Mouse (Mus musculus) hindbrain, embryonic 11.5 days (tissue): ENCODE measurements at regions not wholly inside any gene's neighbourhood (a gene's known extent, or its start where the extent isn't known, plus 50 kb on each side); places are given as distances from the start of the nearest gene placed in this dataset.
A peak's percentile ranks its signal among the peaks of the same experiment; 100 is the strongest.

ENCODE experiments used
- ATAC-seq: fragments of 200-750 bp; cut with Nextera tagmentation; 2 replicates; pipeline ENCODE4 v1.8.0; 2017; ENCODE audit warnings: mild to moderate bottlenecking, moderate TSS enrichment, moderate library complexity; ENCODE audit not compliant: low FRiP score
- DNase-seq: peaks from one replicate; pipeline ENCODE4 v3.0.0-alpha.2; 2015; ENCODE audit warnings: low spot score
- H3K27ac ChIP-seq: fragments of 300-500 bp; sonication (generic); 2 replicates; pipeline ENCODE4 v1.5.1; 2014; ENCODE audit warnings: mild to moderate bottlenecking, low read depth, low read length
- H3K27me3 ChIP-seq: fragments of 300-500 bp; sonication (generic); 2 replicates; pipeline ENCODE4 v1.6.1; 2014; ENCODE audit warnings: mild to moderate bottlenecking, low read length, moderate library complexity, mixed read lengths; ENCODE audit not compliant: control insufficient read depth, insufficient read depth
- H3K36me3 ChIP-seq: fragments of 300-500 bp; sonication (generic); 2 replicates; pipeline ENCODE4 v1.6.1; 2014; ENCODE audit warnings: mild to moderate bottlenecking, low read length, moderate library complexity, mixed read lengths; ENCODE audit not compliant: control insufficient read depth, insufficient read depth
- H3K4me1 ChIP-seq: fragments of 300-500 bp; sonication (generic); replicated peaks from 2 replicates; pipeline ENCODE4 v1.6.1; 2014; ENCODE audit warnings: low read length, mixed read lengths; ENCODE audit not compliant: control insufficient read depth, insufficient read depth
- H3K4me2 ChIP-seq: fragments of 300-500 bp; sonication (generic); replicated peaks from 2 replicates; pipeline ENCODE4 v1.6.1; 2014; ENCODE audit warnings: mild to moderate bottlenecking, low read depth, low read length
- H3K4me3 ChIP-seq: fragments of 300-500 bp; sonication (generic); 2 replicates; pipeline ENCODE4 v1.5.1; 2014; ENCODE audit warnings: low read depth, low read length
- H3K9ac ChIP-seq: fragments of 300-500 bp; sonication (generic); 2 replicates; pipeline ENCODE4 v1.6.1; 2014; ENCODE audit warnings: low read depth, low read length
- H3K9me3 ChIP-seq: fragments of 300-500 bp; sonication (generic); 2 replicates; pipeline ENCODE4 v1.6.1; 2016; ENCODE audit warnings: low read length; ENCODE audit not compliant: control insufficient read depth
- WGBS: fragments of 180-500 bp; shearing (Covaris S2); extraction: QIAGEN DNeasy Blood & Tissue Kit; methylation state at CpG from one replicate; pipeline ENCODE4 v1.1.7; 2014; 5-methylcytosine and 5-hydroxymethylcytosine counted together

DNA sequence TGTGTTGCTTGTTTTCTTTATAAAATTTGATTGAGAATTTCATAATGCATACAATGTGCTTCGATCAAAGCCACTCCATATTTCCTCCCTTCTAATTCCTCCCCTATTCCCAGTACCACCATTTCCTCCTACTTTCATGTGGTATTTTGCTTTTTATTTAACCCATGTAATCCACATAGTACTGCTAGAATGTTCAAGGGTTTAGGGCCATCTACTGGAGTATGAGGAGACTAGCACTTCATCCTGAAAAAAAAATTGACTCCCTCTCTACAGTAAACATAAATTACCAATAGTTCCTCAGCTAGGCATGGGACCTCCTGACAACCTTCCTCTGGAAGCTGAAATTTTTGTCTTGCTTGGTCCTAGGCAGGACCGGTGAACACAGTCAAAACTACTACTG is 163.0 kb downstream of the Gpr165 start:
- Histone ChIP-seq H3K4me3 (no peak overlapping the region), H3K4me2 (no peak overlapping the region), H3K9ac (no peak overlapping the region), H3K27me3 (no peaks in the 10 kb centered on the region), H3K4me1 (no peaks in the 10 kb centered on the region), H3K9me3 (no peaks in the 10 kb centered on the region), H3K27ac (no peak overlapping the region), H3K36me3 (no peaks in the 10 kb centered on the region)
- WGBS, result 63% methylated on average over 2 of the region's 2 CpGs
- DNase-seq (no peak), ATAC-seq (no peak)

DNA sequence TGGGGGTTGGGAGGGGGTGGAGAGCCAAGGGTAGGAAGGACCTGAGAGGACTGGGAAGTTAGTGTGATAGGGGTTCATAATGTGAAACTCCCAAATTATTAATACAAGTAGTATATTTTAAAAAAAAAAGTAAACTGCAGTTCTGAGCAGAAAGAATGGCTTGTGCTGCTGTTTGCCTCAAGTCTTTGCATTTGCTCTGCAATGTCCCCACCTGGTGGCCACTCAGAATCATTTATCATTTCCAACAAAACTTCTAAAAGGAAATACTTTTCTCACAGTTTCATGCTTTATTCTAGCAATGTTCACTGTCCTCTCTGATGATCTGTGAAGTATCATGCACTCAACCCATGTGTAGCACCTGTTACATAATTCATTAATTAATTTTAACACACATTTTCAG is 165.5 kb downstream of the Gpr165 start:
- H3K9me3 ChIP-seq, result no peaks in the 10 kb centered on the region
- H3K27ac ChIP-seq, result no peak overlapping the region
- H3K4me2 ChIP-seq, result no peak overlapping the region
- peak; percentile 10 for DNase-seq
- no peak overlapping the region for H3K9ac ChIP-seq
- no peaks in the 10 kb centered on the region for H3K27me3 ChIP-seq
- no peaks in the 10 kb centered on the region for H3K36me3 ChIP-seq
- no peak for ATAC-seq
- H3K4me1 ChIP-seq, result no peaks in the 10 kb centered on the region
- no peak overlapping the region for H3K4me3 ChIP-seq

DNA sequence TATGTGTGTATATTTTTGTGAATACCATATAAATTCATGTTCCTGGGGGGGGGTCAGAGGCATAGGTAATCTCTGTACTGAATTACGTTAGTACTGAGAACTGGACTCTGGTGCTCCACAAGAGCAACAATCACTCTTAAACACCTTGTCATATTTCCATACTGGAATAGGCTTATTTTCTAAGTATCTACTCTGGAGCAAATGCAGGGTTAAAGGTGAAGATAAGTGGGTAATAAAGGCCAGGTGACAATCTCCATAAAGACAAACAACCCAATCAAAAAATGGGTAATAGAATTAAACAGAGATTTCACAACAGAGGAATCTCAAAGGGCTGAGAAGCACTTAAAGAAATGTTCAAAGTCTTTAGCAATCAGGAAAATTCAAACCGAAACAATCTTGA is 165.9 kb downstream of the Gpr165 start:
- 54% methylated on average over 2 of the region's 2 CpGs for WGBS
- DNase-seq (no peak), ATAC-seq (no peak)
- Histone ChIP-seq H3K36me3 (no peaks in the 10 kb centered on the region), H3K27ac (no peak overlapping the region), H3K4me1 (no peaks in the 10 kb centered on the region), H3K4me3 (no peak overlapping the region), H3K4me2 (no peak overlapping the region), H3K9me3 (no peaks in the 10 kb centered on the region), H3K9ac (no peak overlapping the region), H3K27me3 (no peaks in the 10 kb centered on the region)

- Histone ChIP-seq H3K9me3 (no peaks in the 10 kb centered on the region), H3K4me2 (no peak overlapping the region), H3K4me3 (no peak overlapping the region), H3K4me1 (no peaks in the 10 kb centered on the region), H3K27ac (no peak overlapping the region), H3K9ac (no peak overlapping the region), H3K27me3 (no peaks in the 10 kb centered on the region), H3K36me3 (no peaks in the 10 kb centered on the region)
- ATAC-seq (no peak), DNase-seq (peak; percentile 8)
- 13% methylated on average over 3 of the region's 3 CpGs for WGBS
Observed at GRCm38 (mm10) chrX:96900636-96901035, 171.8 kb upstream of the Pgr15l start.
